Mouse (Mus musculus) testis, adult 2 months (tissue): ENCODE results near the gene Hsbp1. TPM values are rescaled to one million over a fixed set of nuclear protein-coding genes. Genes with fewer than 3 reads are reported as not detected.
"Not testable (repeated sequence)": the region's sequence is repeated elsewhere in the genome, so short reads cannot be mapped to it uniquely, and the experiment has no call there.

ENCODE experiments used
- H3K27ac ChIP-seq: fragments of 200-500 bp; 2 replicates; pipeline ENCODE4 v1.5.1; 2012; ENCODE audit warnings: low read depth, low read length; ENCODE audit not compliant: control insufficient read depth, insufficient read depth
- H3K27me3 ChIP-seq: fragments of 200-500 bp; 2 replicates; pipeline ENCODE4 v1.6.1; 2012; ENCODE audit warnings: mild to moderate bottlenecking, low read length, moderate library complexity; ENCODE audit not compliant: control insufficient read depth, insufficient read depth
- H3K36me3 ChIP-seq: fragments of 200-500 bp; 2 replicates; pipeline ENCODE4 v1.6.1; 2012; ENCODE audit warnings: mild to moderate bottlenecking, low read length; ENCODE audit not compliant: control insufficient read depth, insufficient read depth
- H3K4me1 ChIP-seq: fragments of 200-500 bp; 2 replicates; pipeline ENCODE4 v1.6.1; 2012; ENCODE audit warnings: low read length; ENCODE audit not compliant: control insufficient read depth, insufficient read depth
- H3K4me3 ChIP-seq: fragments of 200-500 bp; 2 replicates; pipeline ENCODE4 v1.5.1; 2012; ENCODE audit warnings: low read depth, mild to moderate bottlenecking, low read length, moderate library complexity, mixed read lengths; ENCODE audit not compliant: control insufficient read depth
- CTCF ChIP-seq: fragments of 200-500 bp; IDR thresholded peaks from 2 replicates; pipeline ENCODE4 v1.5.1; 2012; ENCODE audit warnings: low read depth, mild to moderate bottlenecking, inconsistent platforms, low read length, moderate library complexity; ENCODE audit not compliant: control insufficient read depth, insufficient read depth, insufficient replicate concordance
- POLR2A ChIP-seq: fragments of 200-500 bp; IDR thresholded peaks from 2 replicates; pipeline ENCODE4 v1.6.1; 2012; ENCODE audit warnings: low read depth, mild to moderate bottlenecking, inconsistent platforms, low read length, moderate library complexity; ENCODE audit not compliant: control insufficient read depth
- polyA plus RNA-seq: library from polyadenylated mRNA; depleted of rRNA; stranded (reverse); fragments of >200 nt; gene quantifications from 2 replicates; pipeline ENCODE4 v1.2.3, GENCODE M21; 2012

Hsbp1 gene
- polyA plus RNA-seq, 1 experiment, result 782 TPM

DNA sequence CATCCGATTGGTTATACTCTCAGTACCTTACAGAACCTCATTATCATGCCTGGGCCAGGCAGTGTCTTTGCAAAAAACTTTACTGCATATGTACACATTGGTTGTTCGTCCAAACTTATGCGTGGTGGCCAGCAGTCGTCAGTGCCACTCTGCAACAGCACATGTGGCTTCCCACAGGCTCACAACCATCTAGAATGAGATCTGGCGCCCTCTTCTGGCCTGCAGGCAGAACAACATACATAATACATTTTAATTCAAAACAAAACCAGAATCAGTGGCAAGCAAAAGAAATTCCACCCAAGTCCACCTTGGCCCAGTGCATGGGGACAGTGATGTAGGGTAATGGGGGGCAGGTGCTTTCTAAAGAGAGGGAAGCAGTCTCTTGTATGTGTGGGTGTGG is 12.3 kb downstream of the Hsbp1 start:
- not testable (repeated sequence) for H3K4me1 ChIP-seq, H3K27me3 ChIP-seq, H3K36me3 ChIP-seq, H3K27ac ChIP-seq, H3K4me3 ChIP-seq
- TF ChIP-seq CTCF, result peak; percentile 55; the same call in 1 of the 2 replicates

DNA sequence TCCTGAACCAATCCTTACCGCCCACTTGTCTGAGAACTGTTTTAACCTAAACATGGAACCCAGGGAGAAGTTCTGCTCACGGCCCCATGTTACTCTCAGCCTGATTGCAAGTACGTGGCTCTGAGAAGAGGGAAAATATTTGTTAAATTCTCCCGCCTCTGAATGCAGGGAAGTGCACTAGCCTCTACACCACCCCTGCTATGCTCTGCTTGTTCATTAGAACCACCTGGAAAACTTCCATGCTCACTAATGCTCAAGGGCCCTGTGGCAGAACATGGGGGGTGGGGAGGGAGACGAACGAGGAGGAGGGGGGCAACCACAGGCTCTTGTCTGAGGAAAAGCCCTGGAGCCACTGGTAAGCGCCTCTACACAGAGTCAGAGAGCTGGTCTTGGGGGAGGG is 13.9 kb downstream of the Hsbp1 start:
- no peak for TF ChIP-seq CTCF
- TF ChIP-seq POLR2A, result no peak
- Histone ChIP-seq H3K36me3 (no peaks in the 10 kb centered on the region), H3K4me3 (no peak overlapping the region), H3K27me3 (no peaks in the 10 kb centered on the region), H3K4me1 (peaks cover 6% of the 10 kb centered on the region; the same call in 1 of the 2 replicates), H3K27ac (no peak overlapping the region)

DNA sequence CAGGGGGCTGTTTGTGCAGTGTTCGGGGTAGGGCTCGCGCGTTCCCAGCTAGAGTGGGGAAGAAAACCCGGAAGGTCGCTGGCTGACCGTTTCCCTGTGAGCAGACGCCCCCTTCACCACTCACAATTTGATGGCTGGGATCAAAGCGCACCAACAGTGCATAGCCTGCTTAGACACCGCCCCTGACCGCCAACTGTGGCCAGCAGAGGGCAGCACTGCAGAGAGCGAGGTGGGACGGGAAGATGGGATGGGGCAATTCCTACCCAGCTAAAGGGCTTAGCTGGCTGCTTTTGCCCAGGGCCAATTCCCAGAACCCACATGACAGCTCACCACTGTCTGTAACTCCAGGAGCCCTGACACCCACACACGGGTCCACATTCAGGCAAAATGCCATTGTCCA is 14.5 kb downstream of the Hsbp1 start:
- Histone ChIP-seq H3K27me3 (no peaks in the 10 kb centered on the region), H3K27ac (no peak overlapping the region), H3K4me3 (peak overlapping the region; percentile 81), H3K36me3 (no peaks in the 10 kb centered on the region), H3K4me1 (peaks cover 6% of the 10 kb centered on the region; the same call in 1 of the 2 replicates)
- TF ChIP-seq POLR2A, result no peak; the same call in 1 of the 2 replicates
- peak; percentile 90 for TF ChIP-seq CTCF

DNA sequence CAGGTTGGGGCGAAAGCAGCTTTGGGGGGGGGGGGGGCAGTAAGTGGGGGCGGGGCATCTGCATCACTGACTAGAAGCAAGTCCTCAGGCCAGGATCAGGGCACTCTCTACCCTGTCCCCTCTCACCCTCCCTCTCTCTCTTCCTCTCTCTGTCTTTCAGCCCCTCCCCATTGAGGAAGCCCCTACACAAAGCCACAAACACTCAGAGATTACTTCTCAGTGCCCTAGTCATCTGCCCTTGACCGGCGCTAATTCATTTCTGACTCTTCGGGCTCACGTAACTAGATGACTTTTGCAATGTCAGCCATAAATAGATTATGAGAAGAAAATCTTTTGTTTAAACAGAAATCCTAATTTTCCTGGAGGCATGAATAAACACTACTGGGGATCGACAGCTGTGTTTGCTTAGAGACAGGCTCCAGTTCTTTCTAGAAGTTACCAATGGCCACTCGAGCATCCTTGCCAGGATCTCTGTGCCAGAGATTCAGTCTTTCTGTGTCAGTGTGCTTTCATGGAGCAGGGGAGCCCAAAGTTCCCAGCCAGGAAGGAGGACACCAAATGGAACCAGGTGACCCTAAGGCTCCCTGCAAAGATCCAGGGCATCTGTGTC is 16.5 kb downstream of the Hsbp1 start:
- Histone ChIP-seq H3K4me1 (peaks cover 11% of the 10 kb centered on the region), H3K27me3 (no peaks in the 10 kb centered on the region), H3K36me3 (no peaks in the 10 kb centered on the region), H3K27ac (no peak overlapping the region), H3K4me3 (no peak overlapping the region)
- TF ChIP-seq CTCF, result no peak
- no peak for TF ChIP-seq POLR2A

DNA sequence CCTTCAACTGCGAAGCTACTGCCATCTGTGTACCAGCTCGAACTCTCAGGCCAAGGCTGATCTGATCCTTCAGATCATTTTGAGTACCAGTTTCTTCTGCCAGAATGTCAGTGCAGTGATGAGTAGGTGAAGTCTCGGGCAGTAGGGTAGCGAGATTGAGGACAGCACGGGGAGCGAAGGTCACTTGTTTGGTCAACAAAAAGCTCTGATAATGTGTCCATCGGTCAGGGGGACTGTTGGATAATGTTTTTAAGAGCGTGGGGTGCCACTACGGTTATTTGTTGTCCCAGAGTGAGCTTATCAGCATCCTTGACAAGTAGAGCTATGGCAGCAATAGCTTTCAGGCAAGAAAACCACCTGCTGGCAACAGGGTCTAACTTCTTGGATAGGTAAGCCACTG is 30.4 kb downstream of the Hsbp1 start:
- H3K27ac ChIP-seq, H3K4me3 ChIP-seq, H3K36me3 ChIP-seq, H3K27me3 ChIP-seq: not testable (repeated sequence)
- H3K4me1 ChIP-seq, result peaks cover 11% of the 10 kb centered on the region

DNA sequence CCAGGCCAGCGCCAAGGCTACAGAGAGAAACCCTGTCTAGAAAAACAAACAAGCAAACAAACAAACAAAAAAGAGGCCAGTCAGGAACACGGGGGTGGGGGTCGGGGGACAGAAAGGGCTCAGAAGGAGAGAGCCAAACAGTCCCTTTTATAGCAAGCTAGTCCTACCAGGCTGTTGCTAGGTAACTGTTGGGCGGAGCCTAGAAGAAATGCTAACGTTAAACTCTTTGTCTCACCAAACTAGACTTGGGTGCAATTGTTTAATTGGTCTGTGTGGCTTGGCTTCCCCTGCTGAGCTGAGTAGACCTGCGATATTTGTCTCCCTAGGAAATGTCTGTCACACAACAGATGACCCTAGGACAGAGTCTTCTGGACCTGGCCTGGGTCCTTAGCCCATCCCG is 34.2 kb downstream of the Hsbp1 start:
- Histone ChIP-seq H3K4me3 (peak overlapping the region; percentile 36), H3K27me3 (no peaks in the 10 kb centered on the region), H3K36me3 (no peaks in the 10 kb centered on the region), H3K27ac (no peak overlapping the region), H3K4me1 (peaks cover 11% of the 10 kb centered on the region)
- no peak for TF ChIP-seq CTCF
- TF ChIP-seq POLR2A, result no peak

DNA sequence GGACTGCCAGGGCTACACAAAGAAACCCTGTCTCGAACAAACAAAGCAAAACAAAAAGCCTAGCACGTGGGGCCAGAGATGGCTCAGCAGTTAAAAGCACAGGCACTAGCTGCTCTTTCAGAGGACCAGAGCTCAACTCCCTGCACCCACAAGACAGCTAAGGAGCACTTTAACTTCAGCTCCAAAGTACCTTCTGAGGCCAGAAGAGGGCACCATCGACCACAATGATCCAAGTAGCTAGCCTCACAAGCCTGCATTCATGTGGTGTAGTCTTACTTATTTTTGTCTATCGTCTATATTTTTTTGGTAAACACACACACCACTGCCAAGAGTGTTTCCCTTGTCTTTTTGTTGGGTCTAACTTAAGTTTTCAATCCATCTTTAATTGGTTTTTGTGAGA is 36.3 kb downstream of the Hsbp1 start:
- Histone ChIP-seq H3K27ac (no peak overlapping the region), H3K4me1 (peaks cover 11% of the 10 kb centered on the region), H3K4me3 (no peak overlapping the region), H3K36me3 (no peaks in the 10 kb centered on the region), H3K27me3 (no peaks in the 10 kb centered on the region)
- TF ChIP-seq CTCF, result no peak
- no peak for TF ChIP-seq POLR2A

DNA sequence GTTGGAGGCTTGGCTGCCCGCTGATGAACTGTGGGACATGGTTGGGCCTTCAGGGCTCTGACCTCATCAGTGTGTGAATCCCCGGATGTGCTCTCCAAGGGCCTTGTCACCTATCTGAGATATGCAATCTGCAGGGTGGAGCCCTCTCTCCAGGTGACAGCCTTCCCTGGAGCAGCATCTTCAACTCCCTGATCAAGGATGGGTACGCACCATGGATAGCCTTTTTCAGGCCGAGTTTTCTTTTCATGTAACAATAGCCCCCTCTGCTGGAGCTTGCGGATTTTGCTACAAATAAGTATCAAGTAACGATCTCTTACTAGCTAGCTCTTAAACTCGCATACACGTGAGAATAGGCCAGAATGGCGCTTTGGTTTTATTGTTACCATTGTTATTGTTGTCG is 40.2 kb downstream of the Hsbp1 start:
- Histone ChIP-seq H3K27me3 (no peaks in the 10 kb centered on the region), H3K4me3 (no peak overlapping the region), H3K4me1 (no peaks in the 10 kb centered on the region), H3K27ac (no peak overlapping the region), H3K36me3 (no peaks in the 10 kb centered on the region)
- TF ChIP-seq CTCF (no peak), POLR2A (no peak)
